Mouse (Mus musculus): ENCODE measurements at regions not wholly inside any gene's neighbourhood (a gene's known extent, or its start where the extent isn't known, plus 50 kb on each side); places are given as distances from the start of the nearest gene placed in this dataset.

GRCm38 (mm10) chr6:54754810-54755209 is 61.9 kb upstream of the Znrf2 start:
- DNase-seq (ENCODE audit: low spot score in 2 of 2), result no peak

DNA sequence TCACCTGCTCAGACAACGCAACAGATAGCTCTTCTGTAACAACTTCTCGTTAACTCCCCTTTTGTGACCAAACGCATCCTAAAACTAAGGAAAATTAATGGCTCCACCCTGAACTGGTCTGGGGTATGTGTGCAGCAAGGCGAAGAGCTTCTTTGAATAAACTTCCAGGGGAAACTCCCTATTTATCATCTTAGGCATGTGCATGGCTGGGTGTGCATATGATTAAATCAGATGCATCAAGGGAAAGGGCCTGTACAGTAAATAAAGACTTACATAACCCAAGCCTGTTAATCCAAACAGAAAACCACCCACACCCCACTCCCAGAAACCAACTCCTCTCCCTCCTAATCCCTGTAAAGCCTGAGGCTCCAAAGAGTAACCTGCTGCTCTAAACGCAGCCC is 59.2 kb upstream of the Znrf2 start:
- no peak for DNase-seq (ENCODE audit: low spot score in 2 of 2)

DNA sequence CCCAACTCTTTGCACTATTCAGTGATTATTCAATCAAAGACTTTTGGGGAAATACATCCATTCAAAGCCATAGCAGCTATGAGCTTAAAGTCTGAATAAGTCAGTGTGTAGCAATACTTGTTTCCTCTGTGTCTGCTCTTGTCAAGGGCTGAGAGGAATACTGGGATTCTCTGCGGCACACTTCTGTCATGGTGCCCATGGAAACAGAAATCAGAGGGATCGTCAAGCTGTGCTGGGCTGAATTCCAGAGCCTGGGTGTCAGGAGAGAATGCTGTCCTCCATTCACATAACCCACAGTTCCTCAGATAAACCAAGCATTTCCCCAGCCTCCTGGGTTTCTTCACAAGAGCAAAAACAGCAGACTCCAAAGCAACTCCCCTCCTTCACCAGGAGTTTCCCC is 58.6 kb upstream of the Znrf2 start:
- peak; percentile 69 to 76 for DNase-seq (ENCODE audit: low spot score in 2 of 2)

- no peak for DNase-seq (ENCODE audit: low spot score in 2 of 2)
These were observed 57.5 kb upstream of the Znrf2 start for GRCm38 (mm10) chr6:54759263-54759662.

GRCm38 (mm10) chr6:54759942-54760498 is 56.7 kb upstream of the Znrf2 start:
- peak; percentile 28 to 34 for DNase-seq (ENCODE audit: low spot score in 2 of 2)

GRCm38 (mm10) chr6:54760541-54760940 is 56.2 kb upstream of the Znrf2 start:
- no peak for DNase-seq (ENCODE audit: low spot score in 2 of 2)

DNA sequence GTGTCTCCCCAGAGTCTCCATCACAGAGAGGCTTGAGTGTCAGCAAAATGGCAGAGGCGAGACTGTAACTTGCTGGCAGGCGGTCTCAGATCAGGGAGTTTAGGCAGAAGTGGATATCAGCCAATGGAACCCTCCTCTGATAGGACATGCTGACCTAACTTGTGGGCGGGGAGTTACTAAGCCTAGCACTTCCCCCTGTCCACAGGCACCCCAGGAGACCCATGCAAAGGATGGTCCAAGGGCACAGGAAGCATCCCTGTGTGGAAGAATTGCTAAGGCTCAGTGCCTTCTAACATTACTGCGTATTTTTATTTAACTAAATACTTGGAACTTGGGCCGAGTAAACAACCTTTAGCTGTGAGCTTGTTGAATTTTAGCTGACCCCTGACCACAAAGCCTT is 54.7 kb upstream of the Znrf2 start:
- DNase-seq (ENCODE audit: low spot score in 2 of 2), result no peak

- DNase-seq (ENCODE audit: low spot score in 2 of 2), result no peak
These were observed 54.2 kb upstream of the Znrf2 start for GRCm38 (mm10) chr6:54762499-54762898.

GRCm38 (mm10) chr6:54763669-54764068 is 53.0 kb upstream of the Znrf2 start:
- no peak for DNase-seq (ENCODE audit: low spot score in 2 of 2)

GRCm38 (mm10) chr6:54765715-54766114 is 51.0 kb upstream of the Znrf2 start:
- no peak for DNase-seq (ENCODE audit: low spot score in 2 of 2)

DNA sequence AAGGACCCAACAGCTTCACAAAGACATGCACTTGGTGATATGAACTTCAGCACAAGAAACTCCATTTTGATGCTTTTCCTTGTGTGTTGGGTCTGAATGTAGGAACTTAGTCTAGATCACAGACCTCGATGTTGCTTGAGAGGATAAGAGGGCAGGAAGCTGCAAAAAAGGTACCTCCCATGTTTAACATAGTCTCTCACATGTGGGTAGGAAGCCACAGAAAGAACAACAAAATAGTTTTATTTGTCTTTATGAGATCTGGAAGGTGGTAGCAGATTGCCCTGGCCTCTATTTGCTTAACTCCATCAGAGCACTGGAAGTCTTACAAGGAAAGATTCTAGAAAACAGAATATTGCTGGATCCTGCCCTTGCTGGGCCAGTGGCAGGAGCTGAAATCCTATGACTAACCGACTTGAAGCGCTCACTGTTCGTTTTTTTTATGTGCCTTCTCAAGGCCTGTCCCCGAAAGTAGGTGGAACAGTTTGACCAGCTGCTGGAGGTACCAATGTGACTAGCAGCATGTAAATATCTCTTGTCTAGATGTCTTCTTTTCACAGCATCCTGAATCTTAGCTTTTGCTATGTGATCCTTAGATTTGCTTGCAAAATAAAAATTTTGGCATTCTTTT is 50.1 kb upstream of the Znrf2 start:
- no peak for DNase-seq (ENCODE audit: low spot score in 2 of 2)
